Mouse (Mus musculus) neural tube, embryonic 10.5 days (tissue): ENCODE measurements around the gene 4930449I24Rik.
"Not testable (repeated sequence)": the region's sequence is repeated elsewhere in the genome, so short reads cannot be mapped to it uniquely, and the experiment has no call there.

ENCODE experiments used
- DNase-seq: peaks from one replicate; pipeline ENCODE4 v3.0.0-alpha.2; 2017; ENCODE audit warnings: low spot score; ENCODE audit errors: extremely low spot score

The 4930449I24Rik gene

DNA sequence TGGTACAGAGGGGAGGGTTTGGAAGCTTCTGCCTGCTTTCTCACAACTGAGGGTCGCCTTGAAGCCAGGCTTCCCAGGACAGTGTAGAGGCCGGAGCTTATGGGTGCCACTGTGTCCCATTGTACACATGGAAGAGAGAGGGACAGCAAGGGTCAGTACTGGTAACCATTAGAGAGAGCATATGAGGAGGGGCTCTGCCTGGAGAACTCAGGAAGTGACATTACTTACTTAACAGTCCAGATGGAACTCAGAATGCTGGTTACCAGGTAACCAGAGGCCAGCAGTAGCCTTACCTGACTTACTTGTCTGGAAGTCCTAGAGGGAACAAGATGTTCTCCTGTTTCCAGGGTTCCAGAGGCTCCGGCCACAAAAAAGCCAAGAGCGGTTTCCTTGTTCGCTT is at the start of gene 4930449I24Rik:
Gene 4930449I24Rik, plus strand, starts transcription at position 301 of the 400 bp plus-strand sequence.
- not testable (repeated sequence) for DNase-seq

DNA sequence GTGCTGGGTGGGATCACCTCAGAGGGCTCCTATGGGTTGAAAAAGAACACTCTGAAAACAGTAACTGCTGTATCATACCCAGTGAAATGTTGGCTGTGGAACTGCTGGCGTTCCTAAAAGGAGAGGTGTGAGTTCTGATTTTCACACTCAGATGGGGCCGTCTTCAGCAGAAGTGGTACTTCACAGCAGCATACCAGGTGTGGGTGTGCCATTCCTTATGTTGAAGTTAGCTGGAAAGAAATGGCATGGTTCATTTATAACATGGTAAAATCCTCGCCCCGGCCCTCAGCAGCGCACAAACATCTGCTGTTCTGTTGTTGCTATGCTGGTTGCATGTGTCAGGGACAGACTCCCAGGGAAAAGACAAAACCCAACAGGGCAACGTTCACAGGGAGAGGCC is 48.6 kb upstream of the 4930449I24Rik start:
- no peak for DNase-seq

DNA sequence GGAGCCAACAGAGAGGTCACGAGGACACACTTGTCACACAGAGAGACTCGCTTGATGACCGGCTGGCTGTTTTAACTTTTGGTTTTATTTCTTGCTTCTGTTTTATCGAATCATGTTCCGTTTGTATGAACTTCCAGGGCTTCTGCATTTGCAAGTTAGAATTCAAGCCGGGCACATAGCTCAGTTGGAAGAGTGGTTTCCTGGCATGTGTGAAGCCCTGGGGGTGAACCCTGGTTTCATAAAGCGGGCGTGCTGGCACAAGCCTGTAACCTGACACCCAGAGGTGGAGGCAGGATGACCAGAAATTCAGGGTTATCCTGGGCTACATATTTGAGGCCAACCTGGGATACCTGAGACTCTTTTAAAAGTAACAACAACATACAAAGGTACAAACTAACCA is 40.6 kb upstream of the 4930449I24Rik start:
- no peak for DNase-seq

DNA sequence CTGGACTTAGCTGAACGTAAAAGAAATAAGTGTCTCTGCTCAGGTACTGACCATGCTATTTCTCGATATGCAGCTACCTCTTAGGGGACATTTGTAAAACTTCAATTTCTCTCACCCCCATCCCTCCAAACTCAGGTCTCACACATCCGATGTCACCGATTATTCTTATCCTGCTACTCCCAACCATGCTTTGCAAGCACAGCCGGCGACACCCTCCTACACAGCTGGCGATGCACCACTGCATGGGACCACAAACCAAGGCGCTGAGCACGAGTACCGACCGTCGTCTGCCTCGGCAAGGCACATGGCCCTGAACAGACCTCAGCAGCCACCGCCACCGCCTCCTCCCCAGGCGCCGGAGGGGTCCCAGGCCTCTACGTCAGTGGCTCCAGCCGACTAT is 35.5 kb upstream of the 4930449I24Rik start:
- DNase-seq = no peak

GRCm38 (mm10) chr5:146468311-146468710 is 33.9 kb upstream of the 4930449I24Rik start:
- DNase-seq = no peak

GRCm38 (mm10) chr5:146470821-146471220 is 31.4 kb upstream of the 4930449I24Rik start:
- no peak for DNase-seq

DNA sequence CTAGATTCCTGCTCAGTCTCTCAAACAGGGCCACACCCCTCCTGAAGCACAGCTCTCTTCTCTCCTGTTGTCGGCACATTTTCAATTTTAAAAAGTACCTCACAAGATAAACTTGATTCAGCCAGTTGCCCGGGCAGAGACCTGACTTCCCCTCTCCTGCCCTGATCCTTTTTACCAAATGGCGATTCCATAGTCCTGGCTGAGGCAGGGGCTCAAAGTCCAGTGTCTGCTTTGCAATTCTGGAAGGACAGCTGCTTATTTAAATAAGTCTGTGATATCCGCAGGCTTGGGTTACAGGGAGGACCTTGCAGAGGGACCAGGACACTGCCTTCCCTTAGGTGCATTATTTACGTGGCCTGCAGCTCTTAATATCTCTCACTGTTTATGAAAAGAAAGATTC is 30.9 kb upstream of the 4930449I24Rik start:
- no peak for DNase-seq

DNA sequence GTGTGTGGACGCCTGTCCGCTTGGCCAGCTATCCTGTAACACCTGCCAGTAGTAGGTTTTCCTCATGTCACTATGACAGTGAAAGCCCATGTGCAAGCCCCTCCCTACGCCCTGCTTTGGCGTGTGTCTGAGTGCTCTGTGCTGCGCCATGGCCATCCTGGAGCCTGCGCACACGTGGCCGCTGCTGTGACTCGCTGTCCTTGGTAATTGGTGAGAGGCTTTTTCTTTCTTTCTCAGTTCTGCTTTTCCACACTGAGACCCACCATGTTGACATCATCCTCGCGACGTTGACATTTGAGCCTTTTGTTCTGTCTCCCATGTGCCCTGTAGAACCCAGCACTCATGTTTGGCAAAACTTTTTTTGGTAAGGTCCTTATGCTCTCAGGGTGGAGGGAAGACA is 30.4 kb upstream of the 4930449I24Rik start:
- no peak for DNase-seq

DNA sequence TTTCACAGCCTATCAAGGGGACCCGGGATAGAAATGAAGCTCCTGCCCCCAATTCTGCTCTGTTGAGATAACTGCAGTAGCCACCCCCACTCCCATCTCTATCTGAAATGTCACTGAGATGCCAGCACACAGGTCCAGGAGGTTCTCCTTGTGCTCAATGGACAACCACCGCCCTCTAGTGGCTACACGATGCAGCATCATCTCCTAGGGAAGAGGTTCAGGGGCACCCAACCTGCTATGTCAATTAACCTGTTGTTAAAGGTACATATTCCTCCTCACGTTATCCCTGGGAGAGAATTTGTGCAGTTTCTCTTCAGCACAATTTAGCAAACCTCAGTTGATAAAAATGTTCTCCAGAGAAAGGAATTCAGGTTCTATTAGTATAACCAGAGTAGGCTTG is 22.6 kb upstream of the 4930449I24Rik start:
- DNase-seq = not testable (repeated sequence)

DNA sequence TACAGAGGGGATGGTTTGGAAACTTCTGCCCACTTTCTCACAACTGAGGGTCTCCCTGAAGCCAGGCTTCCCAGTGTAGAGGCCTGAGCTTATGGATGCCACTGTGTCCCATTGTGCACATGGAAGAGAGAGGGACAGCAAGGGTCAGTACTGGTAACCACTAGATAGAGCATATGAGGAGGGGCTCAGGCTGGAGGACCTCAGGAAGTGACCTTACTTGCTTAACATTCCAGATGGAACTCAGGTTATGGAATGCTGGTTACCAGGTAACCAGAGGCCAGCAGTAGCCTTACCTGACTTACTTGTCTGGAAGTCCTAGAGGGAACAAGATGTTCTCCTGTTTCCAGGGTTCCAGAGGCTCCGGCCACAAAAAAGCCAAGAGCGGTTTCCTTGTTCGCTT is 20.5 kb upstream of the 4930449I24Rik start, which contains the start of gene Gm6408:
Gene Gm6408, plus strand, starts transcription at position 301 of the 400 bp plus-strand sequence.
- DNase-seq = not testable (repeated sequence)

DNA sequence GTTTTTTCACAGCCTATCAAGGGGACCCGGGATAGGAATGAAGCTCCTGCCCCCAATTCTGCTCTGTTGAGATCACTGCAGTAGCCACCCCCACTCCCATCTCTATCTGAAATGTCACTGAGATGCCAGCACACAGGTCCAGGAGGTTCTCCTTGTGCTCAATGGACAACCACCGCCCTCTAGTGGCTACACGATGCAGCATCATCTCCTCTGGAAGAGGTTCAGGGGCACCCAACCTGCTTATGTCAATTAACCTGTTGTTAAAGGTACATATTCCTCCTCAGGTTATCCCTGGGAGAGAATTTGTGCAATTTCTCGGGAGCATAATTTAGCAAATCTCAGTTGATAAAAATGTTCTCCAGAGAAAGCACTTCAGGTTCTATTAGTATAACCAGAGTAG is 13.2 kb upstream of the 4930449I24Rik start:
- DNase-seq = not testable (repeated sequence)

- not testable (repeated sequence) for DNase-seq
These were observed 11.1 kb upstream of the 4930449I24Rik start, which contains the start of gene Gm6370 for GRCm38 (mm10) chr5:146491063-146491462. Gene Gm6370, plus strand, starts transcription at chr5:146491363.

DNA sequence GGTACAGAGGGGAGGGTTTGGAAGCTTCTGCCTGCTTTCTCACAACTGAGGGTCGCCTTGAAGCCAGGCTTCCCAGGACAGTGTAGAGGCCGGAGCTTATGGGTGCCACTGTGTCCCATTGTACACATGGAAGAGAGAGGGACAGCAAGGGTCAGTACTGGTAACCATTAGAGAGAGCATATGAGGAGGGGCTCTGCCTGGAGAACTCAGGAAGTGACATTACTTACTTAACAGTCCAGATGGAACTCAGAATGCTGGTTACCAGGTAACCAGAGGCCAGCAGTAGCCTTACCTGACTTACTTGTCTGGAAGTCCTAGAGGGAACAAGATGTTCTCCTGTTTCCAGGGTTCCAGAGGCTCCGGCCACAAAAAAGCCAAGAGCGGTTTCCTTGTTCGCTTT is 11.6 kb downstream of the 4930449I24Rik start, which contains the start of gene Gm3402:
Gene Gm3402, plus strand, starts transcription at position 301 of the 400 bp plus-strand sequence.
- not testable (repeated sequence) for DNase-seq

- not testable (repeated sequence) for DNase-seq
These were observed 23.3 kb downstream of the 4930449I24Rik start, which contains the start of gene Gm3404 for GRCm38 (mm10) chr5:146525501-146525900. Gene Gm3404, plus strand, starts transcription at chr5:146525801.

- DNase-seq = not testable (repeated sequence)
These were observed 35.1 kb downstream of the 4930449I24Rik start, which contains the start of gene Gm3409 for GRCm38 (mm10) chr5:146537347-146537746. Gene Gm3409, plus strand, starts transcription at chr5:146537647.
